Mouse (Mus musculus): ENCODE measurements around the gene Paxx. TPM values are rescaled to one million over a fixed set of nuclear protein-coding genes. Genes with fewer than 3 reads are reported as not detected.

The Paxx gene
- total RNA-seq, 2 experiments from 2014 or later: 10.6 to 33.8 TPM

DNA sequence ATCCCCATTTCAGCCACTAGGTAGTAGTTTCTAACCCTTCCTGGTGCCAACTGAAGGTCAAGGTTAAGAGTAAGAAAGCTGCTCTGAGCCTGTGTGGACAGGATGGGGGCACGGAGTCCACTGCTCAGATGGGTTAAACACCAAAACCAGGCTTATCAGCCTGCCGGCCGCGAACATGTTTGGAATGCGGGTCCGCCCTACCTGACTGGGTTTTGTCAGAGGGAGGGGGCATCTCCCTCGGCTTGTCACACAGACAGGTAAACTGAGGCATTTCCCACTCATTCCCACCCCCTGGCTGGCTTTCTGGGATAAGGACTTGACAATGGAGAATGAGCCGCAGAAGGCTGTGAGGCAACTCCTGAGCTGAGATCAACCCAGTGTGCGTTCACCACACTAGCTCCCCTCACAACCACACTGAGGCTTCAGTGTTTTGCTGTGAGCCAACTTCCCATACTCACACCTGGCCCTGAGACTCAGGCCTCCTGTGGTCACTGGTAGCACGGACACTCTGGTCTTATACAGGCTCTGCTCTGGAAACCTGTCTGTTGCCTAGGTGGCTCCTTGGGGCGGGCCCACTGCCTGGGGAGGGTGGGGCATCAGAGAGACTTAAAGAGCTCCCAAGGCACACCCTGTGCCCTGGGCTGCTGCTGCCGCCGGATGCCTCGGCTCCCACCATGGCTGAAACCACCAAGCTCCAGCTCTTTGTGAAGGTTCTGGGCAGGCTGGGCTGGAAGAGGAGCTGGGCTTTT, 4.5 kb downstream of the Paxx start, which contains the start of gene Clic3:
Clic3 (plus strand) TSS at position 634 of the 749 bp plus-strand sequence.
- no peak for ATAC-seq (replicated peaks; ENCODE audit: low FRiP score, poor library complexity, severe bottlenecking)

DNA sequence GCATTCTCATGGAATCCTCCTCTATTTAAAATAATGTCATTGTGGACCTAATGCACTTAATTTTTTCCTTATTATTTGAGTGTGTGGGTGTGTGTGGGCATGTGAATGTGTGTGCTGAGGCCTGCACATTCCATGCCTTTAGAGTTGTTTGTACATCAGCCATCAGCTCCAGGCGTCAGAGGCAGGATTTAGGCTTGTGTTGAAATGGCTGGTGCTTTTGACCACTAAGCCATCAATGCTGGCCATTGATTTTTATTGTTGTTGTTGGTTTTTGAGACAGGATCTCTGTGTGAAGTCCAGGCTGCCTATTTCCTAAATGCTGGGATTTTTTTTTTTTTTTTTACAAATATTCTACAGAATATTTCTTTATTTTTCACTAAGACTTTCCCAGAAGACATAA, 7.9 kb downstream of the Paxx start:
- ATAC-seq (replicated peaks; ENCODE audit: low FRiP score, poor library complexity, severe bottlenecking): no peak

DNA sequence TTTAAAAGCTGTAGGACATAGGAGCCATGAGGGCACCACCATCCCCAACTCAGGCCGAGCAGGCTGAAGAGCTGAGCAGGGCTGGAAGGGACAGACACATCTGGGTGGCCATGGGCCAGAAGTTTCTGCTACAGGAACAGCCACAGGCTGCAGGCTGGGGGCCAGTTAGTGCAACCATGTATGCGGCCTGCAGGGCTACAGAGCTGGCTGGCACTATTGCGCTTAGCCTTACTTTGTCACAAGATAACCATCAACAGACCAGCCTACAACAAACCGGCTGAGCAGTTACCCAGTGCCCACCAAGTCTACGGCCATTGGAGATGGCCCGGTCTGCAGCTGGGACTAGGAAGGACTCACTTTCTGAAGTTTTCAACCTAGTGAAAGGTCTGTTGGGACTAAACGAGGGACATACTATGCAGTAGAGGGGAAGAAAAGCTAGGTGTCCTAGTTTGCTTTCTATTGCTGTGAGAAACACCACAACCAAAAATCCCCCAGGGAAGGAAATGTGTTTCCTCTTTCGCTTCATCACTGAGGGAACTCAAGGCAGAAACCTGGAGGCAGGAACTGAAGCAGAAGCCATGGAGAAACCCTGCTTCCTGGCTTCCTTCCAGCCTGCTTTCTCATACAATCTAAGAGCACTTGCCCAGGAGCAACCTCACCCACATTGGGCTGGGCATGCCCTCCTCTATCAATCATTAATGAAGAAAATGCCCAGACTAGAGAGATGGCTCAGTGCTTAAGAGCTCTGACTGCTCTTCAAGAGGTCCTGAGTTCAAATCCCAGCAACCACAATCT, 9.8 kb downstream of the Paxx start:
- no peak for ATAC-seq (replicated peaks; ENCODE audit: low FRiP score, poor library complexity, severe bottlenecking)

DNA sequence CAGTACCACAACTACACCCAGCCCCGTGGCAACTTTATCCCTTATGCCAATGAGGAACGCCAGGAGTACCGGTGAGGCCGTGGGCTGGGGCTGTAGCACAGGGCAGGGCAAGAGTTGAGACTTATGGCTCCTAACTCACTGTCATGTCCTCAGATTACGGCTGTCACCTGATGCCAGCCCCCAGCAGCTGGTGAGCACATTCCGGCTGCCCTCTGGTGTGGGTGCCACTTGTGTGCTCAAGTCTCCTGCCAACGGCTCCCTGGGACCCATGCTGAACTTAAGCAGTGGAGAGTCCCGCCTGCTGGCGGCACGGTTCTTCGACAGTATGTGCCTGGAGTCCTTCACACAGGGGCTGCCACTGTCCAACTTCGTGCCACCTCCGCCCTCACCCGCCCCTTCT, 18.2 kb downstream of the Paxx start:
- no peak for ATAC-seq (replicated peaks; ENCODE audit: low FRiP score, poor library complexity, severe bottlenecking)

DNA sequence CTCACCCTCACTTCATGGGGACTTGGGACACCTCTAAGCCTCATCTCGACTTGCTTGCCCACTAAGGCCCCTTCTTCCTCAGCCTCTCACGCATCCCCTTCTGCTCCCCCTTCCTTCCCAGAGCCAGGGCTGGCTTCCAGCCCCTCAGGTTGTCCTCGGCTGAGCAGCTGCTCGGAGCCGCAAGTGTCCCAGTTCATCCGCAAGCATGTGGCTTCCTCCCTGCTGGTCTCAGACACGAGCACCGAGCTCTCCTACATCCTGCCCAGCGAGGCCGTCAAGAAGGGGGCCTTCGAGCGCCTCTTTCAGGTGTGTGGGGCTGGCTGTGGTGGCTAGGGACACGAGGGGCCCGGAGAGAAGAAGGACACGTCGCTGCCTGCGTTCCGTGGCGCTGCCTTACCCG, 19.8 kb downstream of the Paxx start:
- no peak for ATAC-seq (replicated peaks; ENCODE audit: low FRiP score, poor library complexity, severe bottlenecking)

DNA sequence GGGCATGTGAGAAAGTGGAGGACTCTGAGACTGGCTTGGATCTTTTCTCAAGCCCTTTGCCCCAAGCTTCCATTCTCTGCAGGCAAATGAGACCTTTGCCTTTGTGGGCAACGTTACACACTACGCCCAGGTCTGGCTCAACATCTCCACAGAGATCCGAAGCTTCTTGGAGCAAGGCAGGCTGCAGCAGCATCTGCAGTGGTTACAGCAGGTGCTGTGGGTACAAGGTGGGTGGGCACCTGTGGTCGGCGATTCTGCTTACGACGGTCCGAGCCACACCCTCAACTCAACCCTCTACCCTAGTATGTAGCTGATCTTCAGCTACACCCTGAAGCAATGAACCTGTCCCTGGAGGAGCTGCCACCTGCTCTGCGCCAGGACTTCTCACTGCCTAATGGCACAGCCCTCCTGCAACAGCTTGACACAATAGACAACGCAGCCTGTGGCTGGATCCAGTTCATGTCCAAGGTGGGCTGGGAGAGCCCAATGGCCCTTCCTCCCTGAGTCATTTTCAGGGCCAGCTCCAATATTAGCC, 24.5 kb downstream of the Paxx start:
- no peak for ATAC-seq (replicated peaks; ENCODE audit: low FRiP score, poor library complexity, severe bottlenecking)

DNA sequence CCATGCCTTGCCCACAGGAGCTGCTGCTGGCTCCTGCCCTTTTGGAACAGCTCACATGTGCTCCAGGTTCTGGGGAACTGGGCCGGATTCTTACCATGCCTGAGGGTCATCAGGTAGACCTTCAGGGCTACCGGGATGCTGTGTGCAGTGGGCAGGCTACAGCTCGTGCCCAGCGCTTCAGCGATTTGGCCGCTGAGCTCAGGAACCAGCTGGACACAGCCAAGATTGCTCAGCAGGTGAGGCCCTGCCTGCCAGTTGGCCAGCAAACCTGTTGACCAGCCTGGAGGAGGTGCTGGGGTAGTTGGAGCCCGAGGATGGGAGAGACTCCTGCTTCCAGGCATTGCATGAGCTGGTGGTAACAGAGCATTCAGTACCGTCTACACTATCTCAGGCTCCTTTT, 26.6 kb downstream of the Paxx start:
- ATAC-seq (replicated peaks; ENCODE audit: low FRiP score, poor library complexity, severe bottlenecking): no peak

DNA sequence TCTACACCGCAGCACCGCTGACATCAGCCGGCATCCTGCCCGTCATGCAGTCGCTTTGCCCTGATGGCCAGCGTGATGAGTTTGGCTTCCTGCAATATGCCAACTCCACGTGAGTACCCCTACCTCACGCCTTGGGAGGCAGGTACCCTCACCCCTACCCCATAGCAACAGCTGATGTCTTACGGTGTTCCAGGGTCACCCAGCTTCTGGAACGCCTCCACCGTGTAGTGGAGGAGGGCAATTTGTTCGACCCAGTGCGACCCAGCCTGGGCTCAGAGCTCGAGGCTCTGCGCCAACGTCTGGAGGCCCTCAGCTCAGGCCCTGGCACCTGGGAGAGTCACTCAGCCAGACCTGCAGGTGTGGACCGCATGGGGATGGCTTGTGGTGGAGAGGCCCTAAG, 27.8 kb downstream of the Paxx start:
- no peak for ATAC-seq (replicated peaks; ENCODE audit: low FRiP score, poor library complexity, severe bottlenecking)

DNA sequence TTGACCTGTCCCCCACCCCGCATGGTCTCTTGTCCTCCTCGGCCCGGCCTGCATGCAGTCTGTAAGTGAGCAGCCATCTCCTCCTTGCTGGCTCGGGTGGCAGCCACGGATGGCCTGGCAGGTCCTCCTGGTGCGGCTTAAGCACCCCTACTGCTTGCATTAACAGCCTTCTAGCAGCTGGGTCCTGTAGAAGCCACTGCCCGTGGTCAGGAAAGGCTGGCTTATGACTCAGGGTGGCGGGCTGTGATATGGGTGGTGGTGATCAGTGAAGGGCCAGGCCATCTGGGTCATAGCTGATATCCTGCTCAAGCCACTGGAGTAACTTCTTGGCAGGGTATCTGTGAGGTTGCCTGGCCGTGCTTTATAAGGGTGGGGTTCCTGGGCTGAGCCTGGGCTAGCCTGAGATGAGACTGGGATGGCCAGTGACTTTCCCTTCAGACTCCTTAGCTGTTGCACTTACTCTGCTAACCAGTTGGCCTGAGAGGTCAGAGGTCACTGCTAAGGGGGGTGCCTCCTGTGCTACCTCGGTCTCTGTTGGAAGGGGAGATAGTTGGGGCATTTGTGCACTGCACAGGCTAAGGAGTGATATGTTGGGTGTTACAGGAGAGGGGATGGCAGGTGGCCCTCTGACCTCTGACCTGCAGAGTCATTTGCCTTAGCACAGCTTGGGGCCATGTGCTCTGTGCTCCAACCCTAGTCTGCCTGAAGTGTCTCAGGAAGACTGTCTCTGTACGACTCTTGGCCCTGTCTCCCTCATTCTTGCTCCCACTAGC, 28.4 kb downstream of the Paxx start:
- no peak for ATAC-seq (replicated peaks; ENCODE audit: low FRiP score, poor library complexity, severe bottlenecking)

DNA sequence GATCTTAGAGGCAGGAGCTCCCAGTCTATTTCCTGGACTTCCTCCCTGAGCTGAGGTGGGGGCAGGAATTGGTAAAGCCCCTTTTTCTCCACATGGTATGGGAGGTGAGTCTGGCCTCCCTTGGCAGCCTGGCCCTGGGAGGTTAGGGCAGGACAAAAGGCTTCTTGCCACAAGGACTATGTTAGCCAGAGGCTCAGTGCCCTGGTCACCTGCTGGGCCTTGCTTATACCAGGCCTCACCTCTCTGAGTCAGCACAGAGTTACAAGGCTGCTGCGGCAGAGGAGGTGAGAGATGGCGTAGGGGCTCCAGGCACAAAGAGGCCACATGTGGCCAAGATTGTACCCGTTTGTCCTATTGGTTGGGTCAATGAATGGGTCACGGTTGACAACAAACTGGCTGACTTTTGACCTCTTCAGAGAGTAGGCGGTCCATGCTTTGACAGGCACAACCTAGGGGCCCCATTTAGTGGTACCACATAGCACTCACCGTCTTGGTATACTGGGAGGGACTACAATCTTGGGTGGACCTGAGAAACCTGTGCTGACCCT, 29.5 kb downstream of the Paxx start:
- ATAC-seq (replicated peaks; ENCODE audit: low FRiP score, poor library complexity, severe bottlenecking): no peak

DNA sequence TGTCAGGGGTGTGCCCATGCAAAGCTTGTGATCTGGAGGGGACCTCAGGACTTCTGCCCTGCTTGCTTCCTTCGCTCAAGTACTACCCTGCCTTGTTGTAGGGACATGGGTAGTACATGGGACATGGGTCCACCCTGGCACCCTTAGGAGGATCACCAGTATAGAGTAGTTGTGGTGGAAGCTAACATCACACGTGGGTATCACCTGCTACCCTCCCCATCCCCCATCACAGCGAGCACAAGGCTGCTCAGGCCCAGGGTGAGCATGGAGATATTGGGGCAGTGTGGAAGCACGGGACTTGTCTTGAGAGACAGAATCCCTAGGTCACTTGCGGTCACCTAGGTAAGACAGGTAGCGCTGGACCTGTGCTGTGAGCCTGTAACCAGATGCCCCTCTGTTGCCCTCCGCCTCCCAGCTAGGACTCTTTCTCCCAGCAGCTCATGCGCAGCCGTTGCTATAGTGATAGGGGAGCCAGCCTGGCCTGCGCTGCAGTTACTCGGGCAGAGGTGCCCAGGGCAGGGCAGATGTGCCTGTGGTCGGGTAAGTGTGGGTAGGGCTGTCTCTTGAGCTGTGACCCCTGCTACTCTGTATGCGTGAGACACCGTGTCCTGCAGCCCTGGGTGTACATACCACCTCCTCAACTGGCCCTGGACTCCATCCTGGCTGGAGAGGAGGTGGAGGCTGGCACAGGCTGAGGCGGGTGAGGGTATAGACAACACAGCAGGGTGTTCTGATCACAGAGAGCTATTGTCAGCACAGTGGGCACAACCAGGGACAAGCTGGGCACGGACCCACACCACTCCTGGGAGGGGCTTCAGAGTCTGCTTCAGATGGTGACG, 30.3 kb downstream of the Paxx start:
- no peak for ATAC-seq (replicated peaks; ENCODE audit: low FRiP score, poor library complexity, severe bottlenecking)

DNA sequence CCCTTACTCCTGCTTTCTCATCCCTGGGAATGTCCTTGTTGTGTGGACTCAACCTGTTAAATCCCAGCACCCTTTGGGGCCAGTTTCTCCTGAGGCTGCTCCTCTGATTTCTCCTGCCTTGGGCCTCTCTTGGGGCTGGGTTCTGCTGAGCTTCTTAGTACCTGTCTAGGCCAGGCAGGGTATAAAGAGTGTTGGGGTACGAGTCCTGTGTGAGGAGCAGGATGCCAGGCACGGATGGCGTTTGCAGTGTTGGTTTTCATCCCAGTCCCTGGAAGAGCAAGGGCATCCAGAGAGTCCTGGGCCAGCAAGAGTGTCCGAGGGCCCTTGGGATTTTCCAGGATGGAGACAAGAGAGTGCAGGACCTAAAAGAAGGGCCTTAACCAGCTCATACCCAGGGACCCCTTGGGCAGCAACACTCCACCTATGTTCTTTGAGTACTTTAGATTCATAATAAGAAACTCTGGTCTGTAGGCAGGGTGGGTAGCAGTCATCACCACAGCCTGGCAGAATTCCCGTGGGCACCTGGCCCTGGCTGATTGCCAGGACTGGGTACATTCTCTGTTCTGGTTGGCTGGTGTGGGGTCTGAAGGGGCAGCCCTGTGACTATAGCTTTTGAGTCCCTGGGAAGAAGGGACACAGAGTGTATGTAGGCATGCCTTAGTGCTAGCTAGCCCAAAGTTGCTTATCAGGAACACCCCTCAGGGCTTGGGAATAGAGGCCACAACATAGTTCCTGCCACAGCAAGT, 31.3 kb downstream of the Paxx start:
- ATAC-seq (replicated peaks; ENCODE audit: low FRiP score, poor library complexity, severe bottlenecking): no peak

DNA sequence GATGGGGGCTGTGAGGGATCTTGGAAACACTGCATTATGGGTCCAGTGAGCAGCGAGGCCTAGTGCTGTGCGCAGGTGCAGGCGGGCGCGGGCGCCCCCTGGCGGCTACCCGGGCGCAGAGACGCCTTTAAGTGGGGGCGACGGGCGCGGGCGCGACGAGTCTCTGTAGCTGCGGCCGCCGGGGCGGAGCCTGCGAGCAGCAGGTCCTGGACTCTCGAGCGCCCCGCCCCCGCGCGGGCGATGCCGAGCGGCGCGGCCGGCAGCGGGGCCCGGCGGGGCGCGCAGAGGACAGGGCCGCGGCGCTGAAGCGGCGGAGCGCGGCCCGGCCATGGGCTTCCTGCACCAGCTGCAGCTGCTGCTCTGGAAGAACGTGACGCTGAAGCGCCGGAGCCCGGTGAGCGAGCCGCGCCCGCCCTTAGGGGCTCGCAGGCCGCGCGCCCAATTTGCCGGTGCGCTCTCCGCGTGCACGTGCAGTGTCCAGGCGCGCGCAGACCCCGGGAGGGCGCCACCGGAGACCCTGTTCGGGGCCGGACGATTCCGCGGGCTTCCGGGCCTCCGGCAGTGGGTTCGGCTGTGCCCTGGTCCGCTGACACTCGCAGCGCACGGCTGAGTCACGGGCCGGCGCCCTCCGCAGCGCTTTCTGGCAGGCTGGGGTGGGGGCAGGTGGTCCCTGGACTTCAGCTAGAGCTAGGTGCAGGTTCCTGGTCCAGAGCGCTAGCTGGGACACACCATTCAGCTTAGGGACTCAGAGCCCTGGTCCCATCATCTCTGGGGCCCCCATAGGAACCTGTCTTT, 32.3 kb downstream of the Paxx start, which contains the start of gene Abca2:
Abca2 (plus strand) TSS at position 262 of the 795 bp plus-strand sequence.
- peak; percentile 73 for ATAC-seq (replicated peaks; ENCODE audit: low FRiP score, poor library complexity, severe bottlenecking)

DNA sequence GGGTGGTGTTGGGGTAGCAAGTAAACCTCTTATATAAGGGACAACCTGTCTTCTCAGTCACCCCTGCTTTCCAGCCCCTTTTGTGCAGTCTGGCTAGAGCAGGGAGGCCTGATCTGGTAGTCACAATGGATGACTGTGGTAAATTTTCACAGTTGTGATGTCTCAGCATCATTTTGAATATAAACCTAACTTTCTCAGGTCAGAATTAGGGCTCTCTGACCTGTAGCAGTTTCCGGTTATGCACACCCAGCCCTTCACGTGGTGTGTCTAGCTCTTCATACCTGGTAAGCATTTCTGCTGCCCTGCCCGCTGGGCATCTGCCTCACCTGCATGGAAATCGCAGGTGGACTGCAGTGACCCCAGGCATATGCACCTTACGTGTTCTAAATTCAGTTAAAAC, 33.6 kb downstream of the Paxx start:
- ATAC-seq (replicated peaks; ENCODE audit: low FRiP score, poor library complexity, severe bottlenecking): no peak

DNA sequence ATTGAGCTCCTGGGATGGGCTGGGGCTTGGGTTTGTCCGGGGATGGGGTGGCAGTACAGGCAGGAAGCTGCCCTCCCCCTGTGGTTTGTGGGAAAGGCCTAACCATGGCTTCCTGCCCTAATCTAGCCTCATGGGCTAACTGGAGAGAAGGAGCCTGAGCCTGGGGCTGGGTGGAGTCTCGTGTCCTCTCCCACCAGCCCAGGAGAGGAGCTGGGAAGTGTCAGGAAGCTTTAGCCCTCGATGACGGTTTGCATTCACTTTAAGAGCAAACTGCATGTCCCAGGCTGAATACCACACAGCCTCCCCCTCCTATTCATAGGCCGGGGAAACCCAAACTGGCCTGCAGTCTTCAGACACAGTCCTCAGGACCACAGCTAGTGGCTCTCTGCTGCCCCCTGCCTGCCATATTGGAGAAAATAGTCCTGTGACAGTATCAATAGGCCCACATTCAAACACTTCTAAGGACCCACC, 34.1 kb downstream of the Paxx start:
- ATAC-seq (replicated peaks; ENCODE audit: low FRiP score, poor library complexity, severe bottlenecking): peak; percentile 50

DNA sequence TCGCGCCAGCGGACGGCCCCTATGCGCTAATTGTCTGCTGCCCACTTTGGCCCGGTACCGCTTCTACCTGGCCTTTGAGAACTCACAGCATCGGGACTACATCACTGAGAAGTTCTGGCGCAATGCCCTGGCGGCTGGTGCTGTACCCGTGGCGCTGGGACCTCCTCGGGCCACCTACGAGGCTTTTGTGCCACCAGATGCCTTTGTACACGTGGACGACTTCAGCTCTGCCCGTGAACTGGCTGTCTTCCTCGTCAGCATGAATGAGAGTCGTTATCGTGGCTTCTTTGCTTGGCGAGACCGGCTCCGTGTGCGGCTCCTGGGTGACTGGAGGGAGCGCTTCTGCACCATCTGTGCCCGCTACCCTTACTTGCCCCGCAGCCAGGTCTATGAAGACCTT, 35.4 kb downstream of the Paxx start:
- ATAC-seq (replicated peaks; ENCODE audit: low FRiP score, poor library complexity, severe bottlenecking): no peak

DNA sequence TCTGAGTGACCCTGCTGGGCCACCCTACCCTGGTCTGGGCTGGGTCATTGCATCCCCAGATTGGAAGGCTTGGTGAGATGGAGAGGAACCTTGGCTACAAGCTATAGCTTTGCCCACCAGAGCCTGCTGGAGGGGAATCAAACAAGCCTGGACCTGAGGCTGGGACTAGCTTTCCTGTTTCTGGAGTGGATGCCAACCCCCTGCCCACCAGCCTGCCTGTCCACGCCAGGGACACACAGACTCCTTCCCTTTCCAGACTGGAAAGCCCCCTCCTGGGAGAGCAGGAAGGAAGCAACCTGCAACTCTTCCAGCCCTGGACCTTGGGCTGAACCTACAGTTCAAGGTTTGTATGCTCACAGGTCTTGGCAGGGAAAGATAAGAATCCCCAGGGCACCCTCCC, 37.3 kb downstream of the Paxx start:
- no peak for ATAC-seq (replicated peaks; ENCODE audit: low FRiP score, poor library complexity, severe bottlenecking)
